Mouse (Mus musculus) layer of hippocampus, adult 2 months (tissue): ENCODE measurements around the gene Ino80d. TPM values are rescaled to one million over a fixed set of nuclear protein-coding genes. Genes with fewer than 3 reads are reported as not detected.

ENCODE experiments used
- DNase-seq, 2 experiments: peaks; one replicate each; pipeline ENCODE4 v3.0.0; 2022; ENCODE audit warnings: low spot score in 2 of 2
- H3K27ac ChIP-seq: fragments of 200-600 bp; 2 replicates; pipeline ENCODE4 v1.8.1; 2022
- H3K4me3 ChIP-seq: fragments of 200-600 bp; 2 replicates; pipeline ENCODE4 v1.8.1; 2022; ENCODE audit warnings: mild to moderate bottlenecking
- CTCF ChIP-seq: fragments of 200-600 bp; conservative IDR thresholded peaks from 2 replicates; pipeline ENCODE4 v1.8.1; 2022; ENCODE audit warnings: antibody characterized with exemption, mild to moderate bottlenecking, moderate library complexity
- total RNA-seq, 2 experiments: library from RNA; stranded (reverse); gene quantifications; 2 replicates each; pipeline ENCODE4 v1.2.3; 2021

The Ino80d gene
- total RNA-seq, 2 experiments from 2014 or later, result 32.9 to 33.0 TPM

GRCm38 (mm10) chr1:62953036-62953435, 161.4 kb downstream of the Ino80d start:
- no peak for DNase-seq
- no peak overlapping the region for H3K27ac ChIP-seq
- no peak overlapping the region for H3K4me3 ChIP-seq
- no peak for TF ChIP-seq CTCF

- DNase-seq, result no peak
- Histone ChIP-seq H3K4me3 (no peak overlapping the region), H3K27ac (no peak overlapping the region)
- TF ChIP-seq CTCF, result no peak
Measured at GRCm38 (mm10) chr1:62952319-62952718, 162.1 kb downstream of the Ino80d start.

- Histone ChIP-seq H3K27ac (no peak overlapping the region), H3K4me3 (no peak overlapping the region)
- no peak for DNase-seq
- TF ChIP-seq CTCF, result no peak
Measured at GRCm38 (mm10) chr1:62951067-62951809, 163.2 kb downstream of the Ino80d start.

GRCm38 (mm10) chr1:62950526-62950925, 163.9 kb downstream of the Ino80d start:
- H3K4me3 ChIP-seq, result no peak overlapping the region
- no peak for TF ChIP-seq CTCF
- no peak overlapping the region for H3K27ac ChIP-seq
- no peak for DNase-seq

GRCm38 (mm10) chr1:62947807-62948206, 166.7 kb downstream of the Ino80d start:
- Histone ChIP-seq H3K27ac (no peak overlapping the region), H3K4me3 (no peak overlapping the region)
- TF ChIP-seq CTCF, result no peak
- DNase-seq, result no peak

- Histone ChIP-seq H3K27ac (no peak overlapping the region), H3K4me3 (no peak overlapping the region)
- no peak for DNase-seq
- TF ChIP-seq CTCF, result no peak
Measured at GRCm38 (mm10) chr1:62946987-62947386, 167.5 kb downstream of the Ino80d start.

GRCm38 (mm10) chr1:62934752-62935329, 179.6 kb downstream of the Ino80d start:
- no peak for TF ChIP-seq CTCF
- DNase-seq, result no peak
- Histone ChIP-seq H3K4me3 (no peak overlapping the region; the same call in 1 of the 2 replicates), H3K27ac (peak overlapping the region; percentile 56; the same call in 1 of the 2 replicates)

GRCm38 (mm10) chr1:62934100-62934513, 180.4 kb downstream of the Ino80d start:
- DNase-seq, result peak; percentile 42 to 49
- TF ChIP-seq CTCF, result no peak
- H3K27ac ChIP-seq, result peak overlapping the region; percentile 56
- H3K4me3 ChIP-seq, result peak overlapping the region; percentile 31

GRCm38 (mm10) chr1:62933288-62934099, 181.0 kb downstream of the Ino80d start:
- Histone ChIP-seq H3K4me3 (no peak overlapping the region; the same call in 1 of the 2 replicates), H3K27ac (peak overlapping the region; percentile 56)
- no peak for DNase-seq
- TF ChIP-seq CTCF, result no peak

- peak; percentile 93 for TF ChIP-seq CTCF
- DNase-seq, result peak; percentile 76 to 95
- H3K27ac ChIP-seq, result no peak overlapping the region
- H3K4me3 ChIP-seq, result no peak overlapping the region
Measured at GRCm38 (mm10) chr1:62929477-62929876, 185.0 kb downstream of the Ino80d start.

- TF ChIP-seq CTCF, result no peak
- Histone ChIP-seq H3K4me3 (no peak overlapping the region), H3K27ac (no peak overlapping the region)
- no peak for DNase-seq
Measured at GRCm38 (mm10) chr1:62919219-62919618, 195.2 kb downstream of the Ino80d start.

GRCm38 (mm10) chr1:62916609-62917008, 197.9 kb downstream of the Ino80d start:
- DNase-seq, result no peak
- no peak for TF ChIP-seq CTCF
- no peak overlapping the region for H3K27ac ChIP-seq
- no peak overlapping the region for H3K4me3 ChIP-seq

- DNase-seq, result no peak
- no peak overlapping the region for H3K4me3 ChIP-seq
- TF ChIP-seq CTCF, result no peak
Measured at GRCm38 (mm10) chr1:62914495-62914894, 200.0 kb downstream of the Ino80d start.

More at GRCm38 (mm10) chr1:62914495-62914894, 200.0 kb downstream of the Ino80d start:
- H3K27ac ChIP-seq, result no peak overlapping the region
